Mouse (Mus musculus) cerebellum, postnatal 4 days (tissue): ENCODE data around the gene Olfr1395.
A peak's percentile ranks its signal among the peaks of the same experiment; 100 is the strongest.

ENCODE experiments used
- DNase-seq, 2 experiments: peaks; one replicate each; pipeline ENCODE4 v3.0.0; 2022; ENCODE audit warnings: low spot score in 2 of 2, mixed read lengths in 1 of 2

The Olfr1395 gene

GRCm38 (mm10) chr11:49141974-49142373 lies at the start of gene Olfr1395:
Gene Olfr1395, plus strand, starts transcription at chr11:49142274.
- DNase-seq: no peak

- DNase-seq: no peak
Measured at GRCm38 (mm10) chr11:49092786-49093185, 49.3 kb upstream of the Olfr1395 start.

- no peak for DNase-seq
Measured at GRCm38 (mm10) chr11:49093861-49094660, 48.0 kb upstream of the Olfr1395 start.

- DNase-seq: no peak
Measured at GRCm38 (mm10) chr11:49095367-49095766, 46.7 kb upstream of the Olfr1395 start.

GRCm38 (mm10) chr11:49100409-49100808 lies 41.7 kb upstream of the Olfr1395 start:
- no peak for DNase-seq

- DNase-seq: no peak
Measured at GRCm38 (mm10) chr11:49101500-49101899, 40.6 kb upstream of the Olfr1395 start.

- DNase-seq: peak; percentile 77 to 86
Measured at GRCm38 (mm10) chr11:49103047-49103693, 38.9 kb upstream of the Olfr1395 start.

GRCm38 (mm10) chr11:49105752-49106151 lies 36.3 kb upstream of the Olfr1395 start:
- DNase-seq: no peak

- no peak for DNase-seq
Measured at GRCm38 (mm10) chr11:49107650-49108537, 34.2 kb upstream of the Olfr1395 start.

GRCm38 (mm10) chr11:49108833-49109232 lies 33.2 kb upstream of the Olfr1395 start:
- no peak for DNase-seq

GRCm38 (mm10) chr11:49111000-49111399 lies 31.1 kb upstream of the Olfr1395 start:
- DNase-seq: no peak

- no peak for DNase-seq
Measured at GRCm38 (mm10) chr11:49112624-49113219, 29.4 kb upstream of the Olfr1395 start.

GRCm38 (mm10) chr11:49114158-49114557 lies 27.9 kb upstream of the Olfr1395 start:
- DNase-seq: no peak

GRCm38 (mm10) chr11:49114774-49115173 lies 27.3 kb upstream of the Olfr1395 start, which contains the start of gene Olfr1396:
Gene Olfr1396, minus strand, starts transcription at chr11:49114874.
- DNase-seq: no peak

GRCm38 (mm10) chr11:49119635-49120034 lies 22.4 kb upstream of the Olfr1395 start:
- no peak for DNase-seq

GRCm38 (mm10) chr11:49124169-49124568 lies 17.9 kb upstream of the Olfr1395 start:
- DNase-seq: no peak

- DNase-seq: no peak
Measured at GRCm38 (mm10) chr11:49154077-49154476, 12.0 kb downstream of the Olfr1395 start, which contains the start of gene Olfr1394. Gene Olfr1394, plus strand, starts transcription at chr11:49154377.

GRCm38 (mm10) chr11:49156821-49157814 lies 15.0 kb downstream of the Olfr1395 start:
- no peak for DNase-seq

- DNase-seq: peak in 1 of 2 experiments; percentile 10
Measured at GRCm38 (mm10) chr11:49168839-49169611, 27.0 kb downstream of the Olfr1395 start.
